Mouse (Mus musculus) ZHBTc4 (cell line): ENCODE measurements around the gene Bmper.

Experiments
- DNase-seq: peaks from one replicate; pipeline ENCODE4 v3.0.0-alpha.2; 2011; ENCODE audit warnings: low read depth, low spot score

Bmper gene

DNA sequence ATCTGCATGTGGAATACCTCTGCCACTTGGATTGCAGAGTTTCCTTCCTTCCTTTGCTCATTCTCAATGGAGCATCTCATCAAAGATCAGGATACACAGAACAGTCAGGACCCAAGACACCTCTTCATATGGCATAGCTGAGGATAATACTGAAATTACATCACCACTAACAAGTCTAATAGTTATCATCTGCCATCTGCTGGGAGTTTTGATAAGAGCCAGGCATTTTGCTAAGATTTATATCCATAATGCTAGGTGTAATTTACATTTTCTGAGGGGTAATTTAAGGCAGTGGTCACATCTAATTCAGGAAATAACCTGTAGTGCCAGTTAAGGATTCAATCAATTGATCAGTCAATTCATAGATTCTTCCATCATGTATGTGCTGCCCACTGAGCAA is 145.2 kb downstream of the Bmper start:
- DNase-seq, result no peak

DNA sequence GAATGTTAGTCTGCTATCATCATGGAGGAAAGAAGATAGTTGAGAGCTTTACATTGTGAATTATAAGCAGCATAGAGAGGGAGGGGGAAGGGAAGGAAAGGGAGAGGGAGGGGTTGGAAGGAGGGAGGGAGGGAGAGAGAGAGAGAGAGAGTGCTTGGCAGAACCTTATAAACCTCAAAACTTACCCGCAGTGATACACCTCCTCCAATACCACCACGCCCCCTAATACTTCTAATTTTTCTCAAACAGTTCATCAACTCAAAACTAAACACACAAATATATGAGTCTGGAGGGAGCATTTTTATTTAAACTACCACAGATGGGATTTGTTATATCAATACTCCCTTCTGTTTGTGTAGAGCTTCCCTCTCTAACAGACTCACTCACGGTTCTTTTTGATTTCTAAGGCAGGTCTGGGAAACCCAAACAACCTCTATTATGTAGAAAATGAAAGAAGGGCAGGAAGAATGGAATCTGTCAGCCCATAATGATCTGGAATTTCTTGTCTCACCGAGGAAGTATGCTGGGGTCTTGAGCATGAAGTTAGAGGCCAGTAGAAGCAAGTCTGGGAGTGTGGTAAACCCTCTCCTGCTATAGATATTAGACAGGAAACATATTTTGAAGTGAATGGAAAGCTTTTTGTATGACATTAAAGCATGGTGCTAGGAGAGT is 152.0 kb downstream of the Bmper start:
- DNase-seq, result no peak

DNA sequence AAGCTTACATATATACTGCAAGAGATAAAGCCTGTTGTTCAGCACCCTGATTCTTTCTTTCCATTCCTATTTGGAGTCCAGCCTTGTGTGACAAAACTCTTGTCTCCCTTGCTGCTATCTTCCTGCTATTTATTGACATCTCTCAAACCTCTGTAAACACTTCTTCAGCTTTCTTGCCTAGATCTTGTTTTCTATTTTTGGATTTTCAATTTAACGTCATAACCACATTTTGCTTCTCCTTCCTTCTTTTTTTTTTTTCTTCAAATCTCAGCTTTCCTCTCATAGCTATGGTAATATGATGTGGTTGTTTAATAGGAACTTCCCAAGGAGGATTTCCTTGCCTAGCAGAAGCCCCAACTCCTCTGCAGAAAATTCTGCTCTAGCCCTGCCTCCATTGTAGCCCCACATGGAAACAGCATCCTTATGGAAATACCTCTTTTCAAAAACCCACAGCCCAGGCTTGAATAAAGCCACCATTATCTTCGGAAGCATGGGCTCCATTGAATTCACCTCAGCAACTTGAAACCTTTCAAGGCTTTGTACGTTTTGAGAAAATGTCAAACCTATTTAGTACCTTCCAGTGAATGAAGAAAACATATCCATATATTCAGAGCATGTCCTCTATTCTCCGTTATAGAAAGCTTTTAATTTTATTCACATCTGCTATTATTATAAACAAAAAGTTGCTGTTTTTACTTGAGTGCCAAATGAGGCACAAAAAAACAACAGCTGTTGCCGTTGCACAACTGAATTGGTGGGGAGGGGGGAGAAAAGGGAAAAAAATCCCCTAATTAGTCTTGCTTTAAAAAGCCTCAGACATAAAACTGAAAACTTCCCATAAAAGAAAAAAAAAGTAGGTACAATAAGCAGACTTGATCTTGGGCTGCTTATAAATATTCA is 155.2 kb downstream of the Bmper start:
- DNase-seq, result no peak

GRCm38 (mm10) chr9:23378731-23379170 is 155.9 kb downstream of the Bmper start:
- DNase-seq, result no peak

- no peak for DNase-seq
Observed at GRCm38 (mm10) chr9:23380171-23380835, 157.4 kb downstream of the Bmper start.

DNA sequence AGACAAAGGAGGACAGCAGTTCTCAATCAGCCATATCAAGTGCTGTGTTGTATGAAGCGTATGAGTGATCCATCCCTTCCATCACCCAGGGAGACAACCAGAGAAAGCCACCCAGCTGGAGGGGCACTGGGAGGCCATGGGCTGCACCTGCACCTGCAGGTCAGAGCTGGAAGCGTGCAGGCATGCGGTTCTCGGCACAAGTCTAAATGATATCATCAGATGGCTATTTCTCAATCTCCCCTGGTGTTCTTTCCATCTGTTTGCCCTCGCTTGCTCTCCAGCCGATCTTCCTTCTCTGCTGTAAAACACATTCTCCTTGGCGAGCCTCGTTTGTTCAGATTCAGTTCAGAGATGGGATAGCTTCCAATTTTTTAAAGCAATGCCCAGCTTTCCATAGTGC is 160.4 kb downstream of the Bmper start:
- no peak for DNase-seq

DNA sequence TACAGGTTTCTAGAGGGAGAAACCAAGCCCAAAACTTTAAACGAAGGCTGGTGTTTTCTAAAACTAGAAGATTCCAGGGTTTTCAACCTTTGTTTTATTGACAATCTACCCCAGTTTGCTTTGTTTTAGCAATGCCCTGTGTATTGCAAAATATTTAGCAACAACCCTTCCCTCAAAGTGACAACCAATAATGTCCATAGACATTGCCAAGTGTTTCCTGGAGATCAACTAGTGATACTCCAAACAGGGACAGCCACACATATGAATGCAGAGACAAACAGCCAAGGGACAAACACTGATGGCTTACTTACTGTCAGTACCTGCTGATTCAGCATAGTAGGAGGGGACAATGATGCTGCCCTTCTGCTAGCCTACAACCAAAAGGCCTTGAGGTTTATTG is 161.0 kb downstream of the Bmper start:
- DNase-seq, result no peak

DNA sequence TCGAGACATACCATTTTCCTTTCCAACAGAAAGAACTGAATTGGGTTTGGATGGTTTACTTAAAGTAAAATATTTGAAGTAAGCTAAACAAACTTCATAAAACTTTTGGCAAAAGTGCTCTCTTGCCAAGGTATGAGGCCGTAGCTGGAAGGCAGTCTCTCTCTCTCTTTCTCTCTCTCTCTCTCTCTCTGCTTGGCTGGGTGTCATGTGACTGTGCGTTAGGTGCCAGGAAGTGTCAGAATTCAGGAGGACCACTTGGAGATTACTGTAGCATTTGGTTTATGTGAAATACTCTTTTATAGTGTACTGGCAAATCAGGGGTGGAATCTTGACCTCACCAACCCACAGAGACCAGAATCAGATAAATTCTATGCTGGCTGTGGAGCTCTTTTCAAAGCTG is 162.0 kb downstream of the Bmper start:
- no peak for DNase-seq

- no peak for DNase-seq
Observed at GRCm38 (mm10) chr9:23386201-23386600, 163.3 kb downstream of the Bmper start.

DNA sequence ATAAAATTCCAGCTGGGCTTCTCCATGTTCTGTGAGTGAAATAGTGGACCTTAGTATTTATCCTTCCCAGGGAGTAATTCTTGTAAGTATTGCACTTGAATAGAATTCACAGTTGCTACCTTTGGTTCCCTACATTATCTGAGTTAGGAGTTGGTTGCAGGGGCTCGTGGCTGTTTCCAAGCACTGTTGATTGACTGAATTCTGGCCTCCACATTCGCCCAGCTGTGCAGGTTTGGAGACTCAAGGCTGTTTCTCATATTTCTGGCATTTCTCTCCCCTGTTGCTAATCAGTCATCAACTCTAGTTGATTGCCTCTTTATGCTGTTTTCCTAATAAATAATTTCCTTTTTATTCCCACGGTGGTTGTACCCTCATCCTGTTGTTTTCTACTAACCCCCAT is 167.2 kb downstream of the Bmper start:
- DNase-seq, result no peak

DNA sequence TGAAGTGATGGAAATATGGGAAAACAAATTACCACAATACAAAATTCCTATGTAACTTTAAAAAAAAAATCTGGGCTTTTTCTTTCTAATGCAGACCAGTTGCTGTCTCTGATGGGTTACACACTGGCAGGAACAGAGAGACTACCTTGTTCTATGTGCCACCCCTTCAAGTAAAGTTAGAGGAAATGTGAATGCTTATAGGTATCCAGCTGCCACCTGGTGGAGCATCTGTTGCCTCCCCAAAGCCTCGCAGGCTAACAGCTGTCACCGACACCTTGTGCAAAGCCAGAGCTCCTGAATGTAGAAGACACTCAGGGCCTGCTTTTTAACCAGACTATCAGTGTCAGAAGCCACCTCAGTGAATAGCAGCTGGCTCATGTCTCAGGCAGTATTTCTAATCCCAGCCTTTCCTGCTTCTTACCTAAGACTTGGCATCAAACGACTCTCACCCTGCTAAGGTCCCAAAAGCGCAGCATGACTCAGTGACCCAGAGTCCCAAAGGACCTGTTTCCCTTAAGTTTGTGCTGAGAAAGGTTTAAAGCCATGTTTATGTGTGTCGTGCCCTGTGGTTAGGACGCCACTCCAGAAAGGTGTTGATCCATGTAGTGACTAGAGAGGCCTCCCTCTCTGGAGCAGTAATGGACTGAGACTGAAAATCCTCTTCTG is 171.9 kb downstream of the Bmper start:
- DNase-seq, result no peak

DNA sequence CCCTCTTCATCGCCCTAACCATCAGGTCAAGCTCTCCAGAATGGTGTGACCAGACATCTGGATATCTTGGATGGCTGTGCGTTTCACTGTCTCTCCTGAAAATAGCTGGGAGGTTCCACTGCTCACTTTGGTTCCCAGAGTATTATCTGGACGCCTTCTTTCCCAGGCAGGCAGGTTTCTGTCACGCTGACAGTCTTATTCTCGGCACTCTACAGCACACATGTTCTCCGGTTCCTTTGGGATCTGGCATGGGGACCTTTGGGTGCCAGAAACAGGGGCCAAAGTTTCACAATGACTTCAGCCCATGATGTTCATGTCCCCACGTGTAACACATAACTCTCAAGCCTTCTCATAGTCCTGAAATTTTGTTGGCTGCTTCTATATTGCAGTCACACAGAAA is 173.3 kb downstream of the Bmper start:
- DNase-seq, result no peak

DNA sequence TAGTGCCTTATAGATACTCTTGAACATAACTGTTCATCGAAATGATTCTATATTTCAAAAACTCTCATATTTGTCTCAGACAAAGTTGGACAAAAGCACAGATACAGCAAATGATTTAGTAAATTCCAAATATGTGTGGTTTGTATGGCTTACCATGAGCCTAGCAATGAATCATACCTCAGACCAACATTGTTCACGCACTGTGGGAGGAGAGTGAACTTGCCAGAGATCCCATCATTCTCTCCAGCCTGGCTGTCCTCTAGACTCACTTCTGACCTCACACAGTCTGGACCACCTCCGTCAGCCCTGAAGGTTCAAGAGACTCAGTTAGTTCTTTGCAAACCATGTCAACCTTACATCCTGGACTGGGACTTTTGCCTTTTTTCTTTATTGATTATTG is 175.0 kb downstream of the Bmper start:
- DNase-seq, result no peak

- no peak for DNase-seq
Observed at GRCm38 (mm10) chr9:23399638-23400284, 176.9 kb downstream of the Bmper start.

- DNase-seq, result peak; percentile 9
Observed at GRCm38 (mm10) chr9:23407416-23407815, 184.5 kb downstream of the Bmper start.

- no peak for DNase-seq
Observed at GRCm38 (mm10) chr9:23407935-23408781, 185.3 kb downstream of the Bmper start.

DNA sequence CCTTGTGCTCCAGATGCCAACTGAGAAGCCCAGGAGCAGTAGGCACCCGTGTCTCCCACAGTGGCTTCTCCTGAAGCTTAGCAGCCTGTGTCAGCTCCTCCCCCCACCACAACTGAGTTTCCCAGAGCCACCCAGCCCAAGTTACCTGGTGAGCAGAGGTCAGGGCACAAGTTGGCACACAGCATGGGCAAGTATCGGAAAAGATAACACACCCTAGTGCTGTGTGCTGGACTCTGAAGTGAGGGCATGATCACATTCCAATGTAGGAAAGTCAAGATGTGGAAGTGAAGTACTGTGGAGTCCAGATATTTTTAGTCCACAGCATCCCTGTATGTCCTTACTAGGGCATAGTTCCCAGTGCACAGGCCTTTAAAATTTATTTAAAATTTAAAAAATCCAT is 187.7 kb downstream of the Bmper start:
- DNase-seq, result no peak

DNA sequence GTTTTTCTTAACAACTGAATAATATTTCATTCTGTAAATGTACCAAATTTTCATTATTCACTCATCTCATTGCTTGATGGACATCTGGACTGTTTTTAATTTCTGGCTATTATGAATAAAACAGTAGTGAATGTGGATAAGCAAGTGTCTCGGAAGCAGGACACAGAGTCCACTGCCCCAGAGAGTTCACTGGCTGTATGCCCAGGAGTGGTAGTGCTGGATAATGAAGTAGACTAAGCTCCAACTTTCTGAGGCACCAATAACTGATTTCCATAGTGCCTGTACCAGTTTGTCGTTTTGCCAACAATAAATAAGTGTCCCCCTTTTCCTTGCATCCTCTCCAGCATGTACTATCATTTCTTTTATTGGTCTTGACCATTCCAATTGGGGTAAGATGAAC is 190.1 kb downstream of the Bmper start:
- DNase-seq, result no peak

DNA sequence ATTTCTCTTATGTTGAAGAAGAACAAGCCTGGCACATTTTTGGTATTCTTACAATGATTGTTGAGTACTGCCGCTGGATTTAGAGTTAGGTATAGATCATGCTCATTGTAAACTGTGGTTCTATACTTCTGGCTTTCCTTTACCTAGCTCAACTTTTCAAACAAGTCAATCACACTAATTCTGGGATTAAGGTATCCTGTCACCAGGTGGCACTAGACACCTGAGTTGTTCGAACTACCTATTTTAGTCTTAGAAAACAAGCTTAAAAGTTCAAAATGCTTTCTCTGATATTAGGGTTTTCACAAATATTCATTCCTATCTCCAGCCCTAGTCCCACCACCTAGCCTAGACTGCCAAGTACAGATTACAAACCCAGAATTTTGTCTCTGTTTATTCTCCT is 196.2 kb downstream of the Bmper start:
- DNase-seq, result peak; percentile 18

DNA sequence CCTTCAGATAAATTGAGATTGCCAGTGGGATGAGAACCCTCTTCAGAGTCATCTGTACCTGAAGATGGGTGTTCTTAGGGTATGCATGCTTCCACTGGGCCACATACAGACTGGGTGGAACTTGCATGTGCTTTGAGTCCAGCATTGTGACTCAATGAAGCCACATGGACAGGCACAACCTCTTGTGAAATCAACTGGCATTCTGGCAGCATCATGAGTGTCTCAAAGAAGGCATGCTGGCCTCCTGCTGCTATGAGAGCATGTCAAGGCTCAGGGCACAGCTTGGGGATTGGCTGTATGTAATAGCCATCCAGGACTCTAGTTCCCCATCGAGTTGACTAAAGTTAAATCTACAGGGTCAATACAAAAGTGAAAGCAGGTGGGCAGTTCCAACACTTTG is 200.9 kb downstream of the Bmper start:
- no peak for DNase-seq

DNA sequence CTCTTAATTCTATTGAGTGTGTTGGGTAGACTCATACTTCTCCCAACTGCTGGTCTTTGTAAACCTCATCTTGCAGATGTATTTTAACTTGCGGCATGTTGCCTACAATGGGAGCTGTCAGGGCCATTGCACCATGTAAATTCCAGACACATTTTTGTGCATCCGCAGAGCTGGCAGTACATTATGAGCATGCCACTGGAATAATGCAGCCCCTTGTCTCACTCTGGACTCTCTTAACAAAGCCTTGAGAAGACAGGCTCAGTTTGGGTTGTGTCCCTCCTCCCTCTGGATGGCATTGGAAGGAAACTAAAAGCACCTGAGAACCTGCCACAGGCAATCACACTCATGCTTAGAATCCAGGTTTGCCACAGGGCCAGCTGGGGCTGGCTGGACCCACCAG is 209.8 kb downstream of the Bmper start:
- no peak for DNase-seq
